Mouse (Mus musculus) gastrocnemius, postnatal 36 days (tissue): ENCODE measurements around the gene Pcyt2. TPM values are rescaled to one million over a fixed set of nuclear protein-coding genes. Genes with fewer than 3 reads are reported as not detected.

ENCODE experiments used
- DNase-seq, 2 experiments: peaks; one replicate each; pipeline ENCODE4 v3.0.0; 2022
- intact Hi-C: fragments of 180-260 bp; cut with DNase I; formaldehyde crosslinking; loops from one replicate; pipeline ENCODE4 v1.15.1; 2025
- total RNA-seq, 2 experiments: library from RNA; stranded (reverse); gene quantifications; 2 replicates each; pipeline ENCODE4 v1.2.3; 2021

Gene Pcyt2
- total RNA-seq, 2 experiments from 2014 or later, result 26.7 to 33.5 TPM

DNA sequence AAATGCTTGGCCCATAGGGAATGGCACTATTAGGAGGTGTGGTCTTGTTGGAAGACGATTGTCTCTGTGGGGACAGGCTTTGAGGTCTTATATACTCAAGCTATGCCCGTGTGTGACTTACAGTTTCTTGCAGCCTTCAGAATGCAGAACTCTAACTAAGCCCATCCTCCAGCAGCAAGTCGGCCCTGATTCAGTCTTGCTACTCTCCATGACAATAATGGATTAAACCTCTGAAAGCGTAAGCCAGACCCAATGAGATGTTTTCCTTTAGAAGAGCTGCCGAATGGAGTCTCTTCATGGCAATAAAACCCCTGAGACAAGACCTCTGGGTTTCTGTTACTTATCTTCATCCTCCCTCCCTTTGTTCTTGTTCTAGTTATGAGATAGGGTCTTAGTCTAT lies 17.1 kb upstream of the Pcyt2 start:
- DNase-seq, result no peak
- intact Hi-C loops, result no loop called here

DNA sequence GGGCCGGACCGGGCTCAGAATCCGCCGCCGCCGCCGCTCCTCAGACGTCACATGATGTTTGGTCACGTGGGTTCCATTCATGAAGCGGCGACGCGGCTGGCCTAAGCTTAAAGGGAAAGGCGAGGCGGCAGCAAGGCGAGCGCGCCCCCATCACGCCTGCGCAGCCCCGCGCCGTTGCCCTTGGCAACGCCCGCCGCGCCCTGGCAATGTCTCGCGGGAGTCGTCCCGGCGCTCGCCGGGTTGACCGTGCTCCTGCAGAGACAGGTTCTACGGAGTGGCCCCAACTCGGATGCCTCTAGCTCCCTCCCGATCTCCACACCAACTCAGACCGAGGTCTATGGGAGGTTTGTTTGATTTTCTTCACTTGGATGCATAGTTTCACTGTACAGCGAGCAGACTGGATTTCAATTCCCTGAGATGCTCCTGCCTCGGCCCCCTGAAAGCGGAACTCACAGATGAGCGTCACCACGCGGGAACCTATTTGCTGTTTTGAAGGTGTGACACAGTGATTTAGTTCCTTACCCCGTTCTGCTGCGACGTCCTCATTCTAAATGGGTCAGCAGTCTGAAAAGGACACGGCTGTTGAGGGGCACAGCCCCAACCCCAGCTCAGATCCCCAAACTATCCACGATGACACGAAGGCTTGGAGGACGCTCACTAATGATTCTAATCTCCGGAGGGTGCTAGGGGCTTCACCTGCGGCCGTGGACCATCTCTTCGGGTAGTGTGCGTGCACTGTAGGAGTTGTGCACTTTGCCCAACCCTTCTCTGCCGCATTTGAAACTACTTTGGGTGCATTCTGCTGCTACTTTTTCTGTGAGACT lies 16.0 kb upstream of the Pcyt2 start, which contains the start of gene Mafg:
Mafg (minus strand) TSS at position 81 of the 824 bp plus-strand sequence.
- DNase-seq, result peak; percentile 84 to 90
- intact Hi-C loops, result loop anchor here (2.0 kb wide), 1 partner anchor 13 kb away; no protein-coding TSS in a partner anchor

DNA sequence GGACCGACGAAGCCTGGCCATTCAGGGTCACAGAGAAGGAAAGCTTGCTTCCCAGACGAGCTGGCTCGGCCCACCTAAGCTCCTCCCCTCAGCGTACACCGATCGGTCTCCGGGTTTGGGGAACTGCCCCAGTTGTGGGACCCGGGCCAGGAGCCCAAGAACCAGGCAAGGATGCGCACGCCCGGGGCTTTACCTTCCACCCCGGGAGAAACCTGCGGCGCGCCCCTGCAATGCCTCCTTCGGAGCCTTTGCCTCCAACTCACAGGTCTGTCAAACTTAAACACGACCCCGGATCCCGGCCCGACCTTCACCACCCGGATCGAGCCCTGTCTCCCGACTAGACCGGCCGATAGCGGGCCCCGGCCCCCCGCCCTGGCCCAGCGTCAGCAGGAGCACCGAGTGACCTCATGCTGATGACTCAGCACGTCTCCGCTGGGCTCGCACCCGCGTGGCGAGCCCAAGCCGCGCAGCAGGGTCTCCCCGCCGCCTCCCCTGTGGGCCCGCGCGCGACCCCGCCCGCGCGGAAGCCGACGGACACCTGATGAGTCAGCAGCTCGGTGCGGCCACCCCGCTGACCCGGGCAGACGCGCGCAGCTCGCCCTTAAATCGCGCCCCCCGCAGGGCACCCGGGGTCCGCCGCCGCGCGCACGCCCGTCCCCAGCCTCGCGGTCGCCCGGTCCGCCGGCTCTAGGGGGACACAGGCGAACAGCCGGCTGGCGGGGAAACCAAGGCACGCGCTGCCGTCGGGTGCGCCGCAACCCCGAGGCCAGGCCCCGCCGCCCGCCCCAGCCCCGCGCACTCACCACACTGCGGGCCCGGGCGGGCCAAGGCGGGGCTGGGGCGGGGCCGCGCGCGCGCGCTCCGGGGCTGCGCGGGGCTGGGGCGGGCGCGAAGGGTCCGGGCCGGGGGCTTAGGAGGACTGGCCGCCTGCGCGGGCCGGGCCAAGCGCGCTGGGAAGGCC lies 15.1 kb upstream of the Pcyt2 start:
- intact Hi-C loops, result loop anchor here (2.0 kb wide), 1 partner anchor 14 kb away; no protein-coding TSS in a partner anchor
- peak; percentile 76 to 77 for DNase-seq

DNA sequence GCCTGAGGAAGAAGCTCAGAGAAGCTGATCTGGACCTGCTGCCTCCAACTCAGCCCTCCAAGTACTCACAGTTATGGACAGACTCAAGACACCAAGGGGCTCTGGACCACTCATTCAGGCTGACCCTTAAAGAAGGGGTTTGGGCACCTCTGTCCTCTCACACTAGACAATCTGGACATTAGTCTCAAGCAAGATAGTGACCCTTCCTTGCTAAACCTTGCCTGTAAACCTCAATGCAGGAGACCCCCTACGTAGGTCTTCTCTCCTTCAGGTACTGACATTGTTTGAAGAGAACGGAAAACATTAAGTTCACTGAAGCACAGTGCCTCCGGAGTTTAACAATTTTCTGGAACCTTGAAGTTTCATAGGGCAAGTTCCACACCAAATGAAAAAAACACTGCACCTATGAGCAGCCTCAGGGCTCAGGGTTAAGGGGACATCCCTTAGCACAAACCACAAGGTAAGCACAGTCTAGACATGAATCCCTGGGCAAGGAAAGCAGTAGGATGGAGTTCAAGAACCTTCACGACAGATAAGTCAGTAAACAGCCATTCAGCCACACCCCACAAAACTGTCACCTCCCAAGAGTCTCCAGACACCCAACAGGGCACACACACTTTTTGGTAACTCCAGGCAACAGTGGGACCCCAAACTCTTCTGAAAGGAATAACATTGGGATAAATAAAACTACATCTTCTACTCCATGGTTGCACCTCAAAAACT lies 14.2 kb upstream of the Pcyt2 start:
- intact Hi-C loops, result loop anchor here (2.0 kb wide), 1 partner anchor 15 kb away; no protein-coding TSS in a partner anchor
- DNase-seq, result peak in 1 of 2 experiments; percentile 12

DNA sequence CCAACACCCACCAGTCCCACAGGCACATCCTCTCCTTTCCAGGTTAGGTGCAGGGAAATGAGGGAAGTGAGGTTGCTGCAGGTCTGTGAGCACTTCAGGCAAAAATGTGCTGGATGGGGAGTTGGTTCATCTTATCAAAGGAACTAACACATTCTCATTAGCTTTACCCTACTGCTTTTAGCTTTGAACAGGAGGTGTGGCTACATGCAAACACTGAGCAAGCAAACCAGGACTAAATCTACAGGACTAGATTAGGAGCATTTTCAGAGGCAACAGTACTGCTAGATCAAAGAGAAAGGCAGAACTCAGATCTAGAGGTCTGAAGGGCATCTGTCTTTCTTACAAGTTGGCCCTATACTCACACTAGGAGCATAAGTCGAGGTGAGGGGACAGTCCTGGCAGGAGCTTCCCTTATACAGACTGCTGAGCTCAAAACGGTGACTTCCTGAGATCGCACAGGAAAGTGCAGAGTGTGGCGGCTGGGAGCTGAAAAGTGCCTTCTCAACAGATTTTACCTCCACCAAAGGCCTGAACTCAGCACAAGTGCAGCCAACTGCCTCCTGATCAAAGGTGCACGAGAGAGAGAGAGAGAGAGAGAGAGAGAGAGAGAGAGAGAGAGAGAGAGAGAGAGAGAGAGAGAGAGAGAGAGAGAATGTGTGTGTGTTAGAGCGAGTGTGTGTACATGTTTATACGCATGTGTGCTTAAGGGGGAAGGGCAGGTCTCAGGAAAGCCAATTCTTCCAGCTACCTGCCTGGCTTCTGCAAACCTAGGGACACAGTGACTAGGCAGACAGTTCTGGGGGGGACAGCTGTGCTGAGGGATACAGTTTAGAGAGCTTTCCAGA lies 13.4 kb upstream of the Pcyt2 start:
- intact Hi-C loops, result no loop called here
- DNase-seq, result no peak

DNA sequence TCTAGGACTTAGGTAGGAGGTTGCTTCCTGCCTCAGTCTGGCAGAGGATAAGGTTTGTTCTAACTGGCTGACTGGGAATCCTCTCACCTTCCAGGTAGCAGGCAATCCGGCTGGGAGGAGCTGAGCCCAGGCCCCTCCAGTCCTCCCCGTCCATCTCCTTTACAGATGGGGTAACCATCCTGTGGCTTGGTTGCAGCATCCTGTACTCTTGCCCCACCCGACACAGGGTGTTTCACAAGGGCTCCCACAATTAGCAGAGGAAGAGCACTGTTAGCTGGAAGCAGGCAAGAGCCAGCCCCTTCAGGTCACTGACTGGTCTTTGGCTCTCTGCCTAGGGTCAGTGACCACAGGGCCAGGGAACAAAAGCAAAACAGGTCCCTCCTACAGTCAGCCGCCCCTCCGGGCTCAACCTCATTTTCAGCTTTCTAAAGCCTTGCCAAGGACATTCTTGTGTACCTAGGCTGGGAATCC lies 12.7 kb upstream of the Pcyt2 start:
- intact Hi-C loops, result no loop called here
- DNase-seq, result peak in 1 of 2 experiments; percentile 32

DNA sequence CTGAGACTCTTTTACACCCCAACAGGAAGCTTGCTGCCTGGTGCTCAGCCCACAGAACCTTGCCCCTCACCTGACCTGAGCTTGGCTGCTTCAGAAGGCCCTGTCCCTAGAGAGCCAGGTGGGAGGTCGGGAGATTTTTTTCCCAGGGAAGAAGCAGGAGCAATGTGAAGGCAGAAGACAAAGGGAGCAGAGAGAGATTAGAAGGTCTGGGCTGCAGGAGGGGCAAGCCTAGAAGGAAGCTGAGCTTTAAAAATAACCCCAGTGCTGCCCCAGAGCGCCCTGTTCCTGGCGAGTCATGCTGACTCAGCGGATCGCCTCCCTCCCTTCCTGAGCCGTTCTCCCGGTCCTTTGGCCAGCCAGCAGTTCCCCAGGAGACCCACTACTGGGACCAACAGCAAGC lies 12.2 kb upstream of the Pcyt2 start:
- intact Hi-C loops, result no loop called here
- DNase-seq, result peak; percentile 53 to 61

DNA sequence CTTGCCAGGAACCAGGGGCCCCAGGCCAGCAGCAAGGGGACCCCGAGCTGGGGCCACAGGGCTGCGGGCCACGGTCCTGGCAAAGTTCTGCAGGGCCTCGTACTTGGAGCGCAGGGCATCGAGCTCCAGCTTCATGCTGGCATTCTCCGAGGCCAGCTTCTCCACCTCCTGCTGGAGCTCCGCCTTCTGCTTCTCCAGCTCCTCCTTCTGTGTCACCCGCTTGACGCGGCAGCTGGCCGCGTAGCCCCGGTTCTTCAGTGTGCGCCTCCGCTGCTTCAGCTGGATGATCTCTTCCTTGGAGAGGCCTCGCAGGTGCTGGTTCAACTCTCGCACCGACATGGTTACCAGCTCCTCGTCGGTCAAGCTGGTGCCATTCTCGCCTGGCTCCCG lies 11.6 kb upstream of the Pcyt2 start:
- DNase-seq, result peak in 1 of 2 experiments; percentile 41
- intact Hi-C loops, result no loop called here

DNA sequence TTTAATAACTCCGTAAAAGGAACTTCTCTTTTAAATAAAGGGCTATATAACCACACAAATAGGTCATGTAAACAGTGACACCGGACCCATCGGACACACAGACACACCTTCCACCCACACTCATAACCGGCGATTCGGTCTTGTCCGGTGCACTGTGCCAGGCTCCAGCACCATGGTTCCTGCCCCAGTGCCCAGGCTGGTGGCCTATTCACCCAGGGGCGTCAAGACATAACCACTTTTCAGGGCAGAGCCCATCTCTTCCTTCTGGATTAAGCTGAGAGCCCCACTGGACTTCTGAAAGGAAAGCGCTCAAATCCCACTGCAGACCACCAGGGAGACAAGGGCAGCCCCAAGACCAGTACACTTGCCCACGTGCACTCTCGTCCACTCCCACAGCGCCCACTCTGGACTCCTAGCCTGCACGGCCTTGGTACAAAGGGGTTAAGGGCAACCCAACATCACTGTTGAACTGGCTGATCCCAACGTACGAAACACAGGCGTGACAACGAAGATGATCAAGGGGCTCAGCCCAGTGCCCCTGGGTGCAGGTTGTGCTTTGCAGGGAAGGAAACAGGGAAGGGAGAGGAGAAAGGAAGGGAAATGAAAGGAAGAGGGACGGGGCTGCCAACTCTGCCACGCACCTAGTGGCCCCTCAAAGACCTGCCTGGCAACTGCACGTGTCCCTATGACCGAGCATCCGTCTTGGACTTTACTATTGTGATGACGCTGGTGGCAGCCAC lies 11.0 kb upstream of the Pcyt2 start:
- peak in 1 of 2 experiments; percentile 15 for DNase-seq
- intact Hi-C loops, result no loop called here

DNA sequence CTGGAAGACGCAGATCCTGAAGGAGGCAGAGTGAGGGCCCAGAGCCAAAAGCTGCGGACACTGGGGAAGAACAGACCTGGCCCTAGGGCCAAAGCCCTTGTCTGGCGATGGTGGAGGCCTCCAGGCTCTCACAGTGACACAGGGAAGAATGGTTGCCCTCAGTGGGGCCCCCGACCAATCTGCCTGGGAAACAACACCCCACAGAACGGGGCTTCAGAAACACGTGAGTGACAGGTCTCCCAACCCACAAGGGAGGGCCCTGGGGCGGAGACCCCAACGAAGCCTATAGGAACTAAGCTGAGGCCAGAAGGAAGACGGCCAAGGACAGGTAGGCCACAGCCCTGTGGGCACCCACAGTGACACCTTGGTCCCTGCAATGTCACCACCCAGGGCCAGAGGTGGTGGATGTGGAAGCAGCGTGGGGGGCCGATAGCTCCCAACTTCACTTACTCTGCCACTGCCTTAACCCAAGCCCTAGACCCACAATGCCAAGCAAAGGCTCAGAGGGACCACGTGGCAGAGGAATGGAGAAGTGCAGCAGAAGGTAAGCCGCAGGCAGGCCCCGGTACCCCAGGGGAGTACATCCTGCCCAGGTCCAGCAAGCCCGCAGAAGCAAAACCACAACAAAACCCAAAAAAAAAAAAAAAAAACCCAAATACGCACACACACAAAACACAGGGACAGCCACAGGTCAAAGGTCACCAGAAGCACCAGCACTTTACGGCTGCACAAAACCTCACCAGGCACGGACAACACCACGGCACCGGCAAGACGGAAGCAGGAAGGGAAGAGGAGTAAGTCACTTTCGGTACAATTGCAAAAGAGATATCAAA lies 9.9 kb upstream of the Pcyt2 start:
- DNase-seq, result no peak
- intact Hi-C loops, result no loop called here

DNA sequence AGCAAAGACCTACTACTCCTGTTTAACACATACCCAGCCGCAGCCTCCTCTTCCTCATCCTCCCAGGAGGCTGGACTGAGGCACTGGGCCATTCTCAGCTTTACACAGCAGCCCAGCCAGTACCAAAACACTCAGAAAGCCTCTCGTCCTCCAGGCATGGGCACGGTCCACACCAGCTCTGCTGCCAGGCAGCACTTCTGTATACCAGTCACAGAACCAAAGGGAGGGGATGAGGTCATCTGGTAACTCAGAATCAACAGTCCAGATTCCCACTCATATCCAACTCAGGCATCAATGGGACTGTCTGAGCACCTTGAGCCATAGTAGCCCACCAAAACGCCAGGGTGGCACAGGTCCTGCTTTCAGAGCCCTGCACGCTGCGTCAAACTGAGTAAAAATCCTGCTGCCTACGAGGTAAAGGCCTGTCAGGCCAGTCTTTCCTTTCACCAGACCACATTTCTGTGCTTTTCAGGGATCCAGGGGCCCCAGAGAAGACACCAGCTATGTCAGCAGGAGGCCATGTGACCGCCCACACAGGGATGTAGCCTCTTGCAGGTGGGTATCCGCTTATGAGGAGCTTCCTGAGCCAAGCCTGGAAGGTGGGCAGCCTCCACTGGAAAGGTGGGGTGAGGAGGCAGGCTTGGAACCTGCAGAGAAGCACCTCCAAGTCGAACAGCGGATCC lies 9.2 kb upstream of the Pcyt2 start:
- no peak for DNase-seq
- intact Hi-C loops, result no loop called here

DNA sequence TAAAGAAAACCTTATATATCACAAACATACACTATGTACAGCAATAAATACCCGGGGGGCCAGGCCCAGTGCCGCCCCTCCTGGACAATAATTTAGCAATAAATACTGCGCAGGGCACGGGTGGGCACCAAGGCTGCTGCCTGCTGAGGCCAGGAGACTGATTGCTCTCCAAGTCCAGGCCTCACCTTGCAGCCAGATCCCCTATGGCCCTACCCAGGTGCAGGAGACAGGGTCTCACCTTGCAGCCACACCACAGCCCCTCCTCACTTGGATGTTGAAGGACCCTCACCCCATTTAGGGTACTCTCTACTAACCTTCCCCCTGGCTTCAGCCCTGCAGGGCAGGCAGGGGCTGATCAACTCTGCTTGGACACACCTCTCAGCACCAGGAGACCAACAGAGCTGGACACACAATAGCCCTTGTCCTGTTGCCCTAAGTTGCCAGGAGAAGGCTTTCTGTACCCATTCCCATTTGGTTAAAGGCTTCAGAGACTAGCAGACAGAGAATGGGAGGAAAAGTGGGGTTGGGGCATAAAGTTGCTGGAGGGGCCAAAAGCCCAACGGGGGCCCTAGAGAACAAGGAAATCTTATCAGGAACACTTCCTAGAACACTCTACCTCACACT lies 7.5 kb upstream of the Pcyt2 start, which contains the start of gene Sirt7:
Sirt7 (minus strand) TSS at position 89 of the 624 bp plus-strand sequence.
- intact Hi-C loops, result no loop called here

DNA sequence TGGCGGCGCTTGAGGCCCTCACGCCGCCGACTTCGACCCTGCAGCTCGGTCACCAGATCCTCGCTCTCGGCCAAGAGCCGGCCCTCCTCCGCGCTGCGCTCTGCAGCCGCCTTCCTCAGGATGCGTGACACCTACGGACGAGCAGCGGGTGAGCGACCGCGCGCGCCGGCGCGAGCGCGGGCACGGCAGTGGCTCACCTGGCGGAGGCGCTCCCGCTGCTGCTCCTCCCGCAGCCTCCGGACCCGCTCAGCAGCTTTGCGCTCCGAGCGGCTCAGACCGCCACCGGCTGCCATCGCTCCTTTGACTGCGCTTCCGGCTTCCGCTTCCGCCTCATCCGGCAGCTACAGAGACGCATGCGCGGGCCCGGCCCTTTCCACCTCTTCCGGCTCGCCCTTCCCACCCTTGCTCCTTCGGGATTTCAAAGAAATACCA lies 7.0 kb upstream of the Pcyt2 start:
- intact Hi-C loops, result loop anchor here (1.0 kb wide), 1 partner anchor 88 kb away; no protein-coding TSS in a partner anchor
- DNase-seq, result peak; percentile 73 to 80

More for the DNA sequence above, 7.5 kb upstream of the Pcyt2 start, which contains the start of gene Sirt7:
- DNase-seq, result peak in 1 of 2 experiments; percentile 13

DNA sequence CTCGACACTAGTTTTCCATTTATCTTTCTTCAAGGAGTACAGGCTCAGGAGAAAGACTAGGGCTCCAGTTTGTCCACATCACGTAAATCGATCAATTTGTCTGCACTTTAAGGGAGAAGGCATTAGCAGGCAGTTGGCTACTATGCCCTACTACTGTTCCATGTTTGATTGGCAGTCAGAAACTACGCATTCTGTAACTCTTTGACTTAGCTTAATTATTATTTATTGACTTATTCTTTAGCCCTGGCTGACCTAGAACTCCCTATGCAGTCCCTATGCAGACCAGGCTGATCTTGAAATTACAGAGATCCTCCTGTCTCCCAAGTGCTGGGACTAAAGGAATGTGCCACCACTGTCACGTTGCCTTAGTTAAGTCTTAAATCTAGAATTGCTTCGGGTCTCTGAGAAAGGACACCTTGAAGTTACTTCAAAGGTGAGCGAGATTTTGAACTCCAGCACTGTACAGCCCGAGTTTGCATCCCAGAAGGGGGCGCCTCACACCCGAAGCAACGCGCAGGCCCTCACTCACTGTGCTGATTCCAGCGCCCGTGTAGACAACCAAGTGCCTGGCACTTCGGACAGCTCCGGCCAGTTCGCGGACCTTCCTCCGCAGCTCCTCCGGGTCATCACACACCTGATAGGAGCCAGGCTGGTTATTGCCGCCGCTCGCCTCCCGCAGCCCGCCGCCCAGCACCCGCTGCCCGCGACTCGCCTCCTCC lies 6.4 kb upstream of the Pcyt2 start:
- intact Hi-C loops, result loop anchor here (1.0 kb wide), 1 partner anchor 88 kb away; no protein-coding TSS in a partner anchor

DNA sequence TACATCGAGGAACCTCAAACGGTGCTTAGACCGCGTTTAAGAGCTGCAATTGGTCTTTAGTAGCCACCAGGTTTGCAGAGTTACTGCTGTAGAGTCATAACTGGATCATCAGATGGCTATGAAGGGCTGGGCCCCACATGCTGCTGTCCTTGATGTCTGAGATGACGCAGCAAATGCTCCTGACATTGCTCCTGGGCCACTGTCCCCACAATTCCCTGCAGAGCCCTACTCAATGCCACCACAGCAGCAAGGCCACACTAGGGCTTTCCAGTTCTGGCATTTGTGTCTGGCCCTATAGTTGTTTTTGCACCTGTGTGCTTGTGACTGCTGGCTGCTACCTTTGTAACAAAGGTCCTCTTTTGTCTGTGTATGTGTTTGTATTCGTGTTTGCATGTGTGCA lies 5.1 kb upstream of the Pcyt2 start:
- intact Hi-C loops, result no loop called here
- DNase-seq, result no peak

More for the DNA sequence above, 6.4 kb upstream of the Pcyt2 start:
- peak in 1 of 2 experiments; percentile 60 for DNase-seq

DNA sequence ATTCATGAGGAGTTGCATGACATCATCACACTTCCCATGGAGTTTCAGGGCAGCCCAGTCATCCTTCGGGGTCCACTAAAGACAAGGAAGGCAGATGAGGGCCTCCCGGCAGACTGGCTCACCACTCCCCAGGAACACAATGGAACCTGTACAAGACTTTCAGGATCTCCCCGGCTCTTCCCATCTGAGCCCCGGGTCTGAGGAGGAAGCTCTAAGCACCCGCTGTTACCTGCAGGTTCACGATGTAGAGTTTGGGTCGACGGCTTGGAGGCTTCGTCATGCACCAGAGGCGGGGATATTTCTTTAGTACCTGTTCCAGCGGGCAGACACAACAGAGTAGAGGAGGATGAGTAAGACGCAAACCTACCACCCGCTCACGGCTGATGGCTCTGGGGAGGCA lies 2.5 kb upstream of the Pcyt2 start:
- intact Hi-C loops, result no loop called here
- no peak for DNase-seq
